Mouse (Mus musculus): ENCODE data around the gene Mrpl33.

DNA sequence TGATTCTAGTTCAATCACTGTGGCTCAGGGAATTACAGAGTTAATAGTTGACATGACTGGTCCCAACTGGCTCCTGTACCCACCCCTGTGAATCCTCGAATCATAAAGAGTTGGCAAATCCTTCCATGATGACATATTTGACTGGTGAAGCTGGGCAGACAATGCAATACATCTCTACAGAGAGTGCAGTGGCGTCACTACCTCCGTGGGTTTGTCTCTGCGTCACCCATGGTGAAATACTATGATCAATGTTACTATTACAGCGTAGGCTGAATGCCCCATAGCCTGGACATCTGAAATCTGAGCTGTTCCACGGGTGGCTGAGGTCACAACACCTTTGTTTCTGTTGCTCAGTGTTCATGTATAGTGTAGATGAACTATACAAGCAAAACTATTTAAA is 15.5 kb upstream of the Mrpl33 start:
- TF ChIP-seq CTCF (IDR thresholded peaks at IDR 0.05; ENCODE audit: low read depth), result no peak
- no peak for TF ChIP-seq EP300 (IDR thresholded peaks at IDR 0.05; ENCODE audit: low read depth)

All from liver, postnatal 0 days (tissue).